Mouse (Mus musculus) E14TG2a.4 (cell line): ENCODE data around the gene Tmem8b.

Source experiments
- H3K27me3 ChIP-seq: 2 replicates; pipeline ENCODE4 v1.6.1; 2014; ENCODE audit warnings: low read length, control low read depth; ENCODE audit not compliant: insufficient read depth
- H3K36me3 ChIP-seq: 2 replicates; pipeline ENCODE4 v1.6.1; 2014; ENCODE audit warnings: low read length, control low read depth; ENCODE audit not compliant: insufficient read depth
- H3K4me1 ChIP-seq: replicated peaks from 2 replicates; pipeline ENCODE4 v1.6.1; 2014; ENCODE audit warnings: low read depth, low read length, control low read depth
- H3K4me3 ChIP-seq: replicated peaks from 2 replicates; pipeline ENCODE4 v1.5.1; 2014; ENCODE audit warnings: mild to moderate bottlenecking, low read length
- H3K9me3 ChIP-seq: 2 replicates; pipeline ENCODE4 v1.6.1; 2014; ENCODE audit warnings: low read length, control low read depth
- CTCF ChIP-seq: conservative IDR thresholded peaks from 2 replicates; pipeline ENCODE4 v1.5.1; 2014; ENCODE audit warnings: low read length
- NANOG ChIP-seq: IDR thresholded peaks from 2 replicates; pipeline ENCODE4 v1.6.1; 2014; ENCODE audit warnings: borderline replicate concordance, low read length, mixed read lengths
- POU5F1 ChIP-seq: IDR thresholded peaks from 2 replicates; pipeline ENCODE4 v1.6.1; 2014; ENCODE audit warnings: low read length, borderline replicate concordance

Gene Tmem8b

DNA sequence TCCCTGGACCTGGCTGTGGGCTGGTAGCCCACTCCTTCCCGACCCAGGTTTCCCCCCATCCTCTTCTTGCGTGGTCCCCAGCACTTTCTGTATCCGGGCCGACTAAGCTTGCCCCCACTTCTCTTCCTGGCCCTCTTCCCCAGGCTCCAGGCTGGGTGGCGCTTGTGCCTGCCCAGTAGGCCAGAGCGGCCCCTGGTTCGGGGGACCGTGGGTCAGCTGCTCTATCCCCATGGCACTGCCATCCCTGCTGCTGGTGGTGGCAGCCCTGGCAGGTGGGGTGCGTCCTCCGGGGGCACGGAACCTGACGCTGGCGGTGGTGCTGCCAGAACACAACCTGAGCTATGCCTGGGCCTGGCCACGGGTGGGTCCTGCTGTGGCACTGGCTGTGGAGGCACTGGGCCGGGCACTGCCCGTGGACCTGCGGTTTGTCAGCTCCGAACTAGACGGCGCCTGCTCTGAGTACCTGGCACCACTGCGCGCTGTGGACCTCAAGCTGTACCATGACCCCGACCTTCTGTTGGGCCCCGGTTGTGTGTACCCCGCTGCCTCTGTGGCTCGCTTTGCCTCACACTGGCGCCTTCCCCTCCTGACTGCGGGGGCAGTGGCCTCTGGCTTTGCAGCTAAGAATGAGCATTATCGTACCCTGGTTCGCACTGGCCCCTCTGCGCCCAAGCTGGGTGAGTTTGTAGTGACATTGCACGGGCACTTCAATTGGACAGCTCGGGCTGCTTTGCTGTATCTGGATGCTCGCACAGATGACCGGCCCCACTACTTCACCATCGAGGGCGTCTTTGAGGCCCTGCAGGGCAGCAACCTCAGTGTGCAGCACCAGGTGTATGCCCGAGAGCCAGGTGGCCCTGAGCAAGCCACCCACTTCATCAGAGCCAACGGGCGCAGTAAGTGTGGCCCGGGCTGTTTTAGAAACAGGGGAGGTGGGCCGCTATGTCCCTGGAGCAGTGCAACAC is 36.5 kb upstream of the Tmem8b start:
- Histone ChIP-seq H3K4me3 (peak overlapping the region; percentile 81), H3K9me3 (no peaks in the 10 kb centered on the region), H3K4me1 (peaks cover 36% of the 10 kb centered on the region), H3K36me3 (no peaks in the 10 kb centered on the region), H3K27me3 (peaks cover 58% of the 10 kb centered on the region)
- no peak for TF ChIP-seq CTCF
- TF ChIP-seq POU5F1 = no peak
- TF ChIP-seq NANOG = no peak

DNA sequence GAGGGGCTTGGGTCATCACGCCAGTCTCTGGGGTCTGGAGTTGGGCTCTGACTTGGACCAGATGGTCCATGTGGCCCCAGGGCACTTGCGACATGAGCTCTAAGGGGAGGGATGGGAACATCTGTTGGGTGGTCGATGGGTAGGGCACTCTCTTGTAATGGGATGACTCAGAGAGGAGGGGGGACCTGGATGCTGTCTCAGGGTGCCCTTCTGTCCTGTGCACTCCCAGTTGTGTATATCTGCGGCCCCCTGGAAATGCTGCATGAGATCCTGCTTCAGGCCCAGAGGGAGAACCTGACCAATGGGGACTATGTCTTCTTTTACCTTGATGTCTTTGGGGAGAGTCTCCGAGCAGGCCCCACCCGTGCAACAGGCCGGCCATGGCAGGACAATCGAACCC is 35.5 kb upstream of the Tmem8b start:
- peaks cover 36% of the 10 kb centered on the region for H3K4me1 ChIP-seq
- peaks cover 53% of the 10 kb centered on the region for H3K27me3 ChIP-seq
- no peaks in the 10 kb centered on the region for H3K36me3 ChIP-seq
- TF ChIP-seq NANOG (no peak), POU5F1 (no peak)
- no peaks in the 10 kb centered on the region for H3K9me3 ChIP-seq
- no peak overlapping the region for H3K4me3 ChIP-seq

DNA sequence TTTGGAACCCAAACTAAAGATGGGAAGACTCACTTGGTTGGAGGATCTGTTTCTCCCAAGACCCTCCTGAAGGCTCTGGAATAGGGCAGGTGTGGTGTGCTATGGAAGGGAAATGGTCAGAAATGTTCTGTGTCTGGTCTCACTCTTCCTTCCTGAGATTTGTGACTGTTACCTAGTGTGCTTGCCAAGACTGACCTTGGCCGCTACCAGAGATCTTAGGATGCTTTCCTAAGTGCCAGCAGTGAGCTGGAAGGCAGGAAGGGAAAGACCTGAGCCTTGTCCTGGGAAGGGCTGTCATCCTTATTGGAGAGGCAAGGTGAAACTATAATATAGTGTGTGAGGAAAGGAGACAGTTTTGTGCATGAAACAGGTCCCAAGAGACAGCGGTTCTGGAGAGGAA is 35.0 kb upstream of the Tmem8b start:
- no peaks in the 10 kb centered on the region for H3K9me3 ChIP-seq
- TF ChIP-seq CTCF (no peak), POU5F1 (no peak), NANOG (no peak)
- H3K4me3 ChIP-seq = no peak overlapping the region
- H3K27me3 ChIP-seq = peaks cover 53% of the 10 kb centered on the region
- H3K36me3 ChIP-seq = no peaks in the 10 kb centered on the region
- H3K4me1 ChIP-seq = peaks cover 36% of the 10 kb centered on the region

DNA sequence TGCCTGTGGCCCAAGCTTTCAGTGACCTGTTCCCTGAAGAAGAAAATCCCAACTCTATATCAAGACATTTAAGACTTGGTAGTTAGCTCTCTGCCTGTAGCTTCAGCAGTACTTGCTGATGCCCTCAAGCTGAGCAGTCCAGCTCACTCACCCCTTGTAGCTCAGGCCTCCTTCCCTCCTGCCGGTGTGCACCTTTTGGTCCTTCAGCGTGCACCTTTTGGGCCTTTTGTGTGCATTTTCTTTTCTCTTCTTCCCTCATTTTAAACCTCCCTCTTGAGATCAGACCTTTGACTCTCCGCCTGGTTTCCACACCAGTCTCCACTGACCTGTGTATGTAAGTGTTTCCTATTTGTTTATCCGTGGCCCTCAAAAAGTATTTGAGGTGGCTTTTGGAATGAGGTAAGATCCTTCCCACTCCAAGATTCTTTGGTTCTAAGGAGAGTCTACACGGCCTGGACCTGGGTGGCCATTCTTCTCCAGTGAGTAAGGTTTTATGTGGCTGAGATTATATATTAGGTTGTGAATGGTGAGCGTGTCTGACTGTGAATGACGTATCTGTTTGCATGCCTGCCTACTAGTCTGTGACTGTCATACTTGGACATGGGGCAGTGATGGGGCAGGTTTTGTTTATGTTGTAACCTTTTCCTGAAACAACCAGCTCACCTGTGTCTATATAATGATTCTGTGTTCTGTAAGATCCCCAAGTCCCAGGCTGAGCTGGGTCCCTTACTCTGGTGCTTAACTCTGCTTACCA is 34.0 kb upstream of the Tmem8b start:
- TF ChIP-seq NANOG (no peak), CTCF (no peak), POU5F1 (no peak)
- H3K4me3 ChIP-seq = no peak overlapping the region
- H3K27me3 ChIP-seq = peaks cover 53% of the 10 kb centered on the region
- peaks cover 30% of the 10 kb centered on the region for H3K4me1 ChIP-seq
- H3K9me3 ChIP-seq = no peaks in the 10 kb centered on the region
- no peaks in the 10 kb centered on the region for H3K36me3 ChIP-seq

DNA sequence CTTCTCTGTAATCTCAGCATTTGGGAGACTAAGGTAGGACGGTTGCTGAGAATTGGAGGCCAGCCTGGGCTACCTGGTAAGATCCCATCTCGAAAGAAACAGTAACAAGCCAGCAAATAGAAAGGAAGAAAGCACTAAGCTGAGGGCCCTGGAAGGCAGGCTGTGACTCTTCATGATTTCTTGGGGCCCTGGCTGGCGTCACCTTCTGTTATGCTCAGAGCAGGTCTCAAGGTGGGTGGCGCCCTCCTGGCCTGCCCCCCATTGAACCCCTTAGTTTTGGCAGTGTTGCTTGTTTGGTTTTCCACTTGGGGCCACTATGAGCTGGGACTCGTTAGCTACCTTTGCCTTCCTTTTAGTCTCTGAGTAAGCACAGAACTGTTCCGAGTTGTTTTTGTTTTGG is 32.0 kb upstream of the Tmem8b start:
- no peak for TF ChIP-seq POU5F1
- TF ChIP-seq CTCF = no peak
- no peak for TF ChIP-seq NANOG
- Histone ChIP-seq H3K27me3 (peaks cover 48% of the 10 kb centered on the region), H3K9me3 (no peaks in the 10 kb centered on the region), H3K4me1 (peaks cover 15% of the 10 kb centered on the region), H3K4me3 (no peak overlapping the region), H3K36me3 (no peaks in the 10 kb centered on the region)

DNA sequence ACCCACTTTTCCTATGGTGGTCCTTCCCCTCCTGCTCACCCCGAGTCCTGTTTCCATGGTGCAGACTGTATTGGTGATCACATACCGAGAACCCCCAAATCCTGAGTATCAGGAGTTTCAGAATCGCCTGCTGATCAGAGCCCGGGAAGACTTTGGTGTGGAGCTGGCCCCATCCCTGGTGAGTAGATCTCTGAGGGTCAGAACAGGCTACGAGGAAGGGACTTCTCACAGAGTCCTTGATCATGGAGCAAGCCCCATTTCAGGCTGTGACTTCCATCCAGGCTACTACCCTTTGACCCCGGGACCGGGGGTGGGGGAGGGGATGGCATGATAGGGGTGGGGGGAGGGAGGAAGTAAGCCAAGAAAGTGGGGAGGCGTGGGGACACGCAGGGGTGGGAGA is 28.7 kb upstream of the Tmem8b start:
- H3K4me3 ChIP-seq = no peak overlapping the region
- H3K36me3 ChIP-seq = no peaks in the 10 kb centered on the region
- no peak for TF ChIP-seq NANOG
- no peak for TF ChIP-seq POU5F1
- TF ChIP-seq CTCF = no peak
- peaks cover 16% of the 10 kb centered on the region for H3K27me3 ChIP-seq
- no peaks in the 10 kb centered on the region; the same call in 1 of the 2 replicates for H3K4me1 ChIP-seq
- no peaks in the 10 kb centered on the region for H3K9me3 ChIP-seq

DNA sequence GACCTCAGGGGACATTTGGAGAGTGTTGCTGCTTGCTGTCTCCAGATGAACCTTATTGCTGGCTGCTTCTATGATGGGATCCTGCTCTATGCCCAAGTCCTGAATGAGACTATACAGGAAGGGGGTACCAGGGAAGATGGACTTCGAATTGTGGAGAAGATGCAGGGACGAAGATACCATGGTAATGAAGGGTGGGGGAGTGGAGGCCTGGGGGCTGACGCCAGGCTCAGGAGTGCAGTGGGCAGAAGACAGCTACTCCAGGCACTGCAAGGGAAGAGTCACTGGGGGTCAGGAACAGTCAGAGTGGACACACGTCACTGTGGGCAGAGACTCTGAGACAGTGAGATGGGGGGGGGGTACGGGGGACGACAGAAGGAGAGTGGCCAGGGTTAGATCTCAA is 28.3 kb upstream of the Tmem8b start:
- Histone ChIP-seq H3K4me3 (no peak overlapping the region), H3K36me3 (no peaks in the 10 kb centered on the region), H3K9me3 (no peaks in the 10 kb centered on the region), H3K27me3 (peaks cover 11% of the 10 kb centered on the region), H3K4me1 (no peaks in the 10 kb centered on the region; the same call in 1 of the 2 replicates)
- TF ChIP-seq NANOG = no peak

DNA sequence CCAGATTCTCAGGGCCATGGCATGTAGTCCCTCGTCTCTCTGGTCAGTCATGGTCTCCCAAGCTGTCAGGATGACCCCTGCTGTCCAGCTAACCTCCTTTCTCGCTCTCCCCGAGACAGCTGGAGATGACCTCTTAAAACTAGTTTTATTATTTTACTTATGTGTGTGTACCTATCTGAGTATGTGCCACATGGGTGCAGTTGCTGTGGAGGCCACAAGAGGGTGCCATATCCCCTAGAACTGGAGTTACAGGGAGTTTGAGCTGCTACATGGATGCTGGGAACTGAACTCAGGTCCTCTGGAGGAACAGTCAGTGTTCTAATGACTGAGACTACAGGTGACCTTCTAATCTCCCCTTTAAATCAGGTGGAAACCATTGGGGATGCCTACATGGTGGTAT is 19.0 kb upstream of the Tmem8b start:
- TF ChIP-seq POU5F1 (no peak), CTCF (peak; percentile 83)
- Histone ChIP-seq H3K9me3 (peaks cover 7% of the 10 kb centered on the region), H3K4me1 (peaks cover 36% of the 10 kb centered on the region), H3K27me3 (peaks cover 22% of the 10 kb centered on the region), H3K36me3 (no peaks in the 10 kb centered on the region), H3K4me3 (no peak overlapping the region)
